Mouse (Mus musculus): ENCODE data around the gene Usp6nl.
A peak's percentile ranks its signal among the peaks of the same experiment; 100 is the strongest.

The Usp6nl gene

DNA sequence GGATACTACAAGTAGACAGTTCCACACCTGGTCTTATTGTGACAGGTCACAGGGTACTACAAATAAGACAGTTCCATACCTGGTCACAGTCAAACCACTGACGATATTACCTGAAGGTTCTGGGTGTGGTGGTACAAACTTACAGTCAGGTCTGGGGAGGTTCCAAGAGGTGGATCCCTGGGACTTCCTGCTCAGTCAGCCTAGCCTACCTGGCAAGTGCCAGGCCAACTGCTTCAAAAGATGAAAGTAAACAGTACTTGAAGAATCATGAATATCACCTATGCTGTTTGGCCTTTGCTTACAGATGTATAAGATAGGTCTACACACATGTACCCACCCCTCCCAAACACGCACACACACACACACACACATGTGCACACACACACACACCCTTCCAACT lies 91.3 kb downstream of the Usp6nl start:
- DNase-seq (ENCODE audit: low spot score in 2 of 2), result no peak

DNA sequence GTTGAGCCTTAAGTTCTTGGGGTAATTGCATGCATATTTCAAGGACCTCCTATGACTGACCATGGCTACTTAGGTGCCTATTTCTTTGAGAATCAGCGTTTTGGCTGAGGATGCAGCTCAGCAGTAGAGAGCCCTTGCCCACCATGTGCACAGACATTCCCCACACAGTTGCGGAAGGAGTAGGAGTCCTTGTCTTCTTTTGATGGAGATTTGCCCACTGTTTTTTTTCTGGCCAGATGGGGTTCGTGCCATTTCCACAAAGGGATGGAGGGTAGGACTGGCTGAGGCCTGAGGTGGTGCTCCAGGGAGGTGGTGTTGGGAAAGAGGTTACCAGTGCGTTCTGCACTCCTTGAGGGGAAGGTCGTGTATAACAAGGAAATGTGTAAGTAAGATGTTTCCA lies 91.9 kb downstream of the Usp6nl start:
- DNase-seq (ENCODE audit: low spot score in 2 of 2), result no peak

DNA sequence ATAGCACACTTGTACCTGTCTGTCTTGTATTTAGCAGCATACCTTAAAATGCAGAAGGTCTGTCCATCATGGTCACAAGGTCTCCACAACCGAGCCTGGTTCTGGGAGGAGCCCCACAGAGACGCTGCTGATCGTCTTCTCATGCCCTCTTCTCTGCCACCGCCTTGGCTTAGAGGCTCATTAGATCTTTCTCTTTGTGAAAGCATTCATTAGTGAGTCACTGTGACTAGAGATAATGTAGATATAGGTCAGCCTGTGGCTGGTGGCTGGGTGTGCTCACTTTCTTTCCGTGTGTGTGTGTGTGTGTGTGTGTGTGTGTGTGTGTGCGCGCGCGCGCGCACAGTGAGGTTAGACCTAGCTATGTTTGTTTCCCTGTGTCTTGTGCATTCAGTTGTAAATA lies 94.7 kb downstream of the Usp6nl start:
- DNase-seq (ENCODE audit: low spot score in 2 of 2), result peak in 1 of 2 experiments; percentile 10

DNA sequence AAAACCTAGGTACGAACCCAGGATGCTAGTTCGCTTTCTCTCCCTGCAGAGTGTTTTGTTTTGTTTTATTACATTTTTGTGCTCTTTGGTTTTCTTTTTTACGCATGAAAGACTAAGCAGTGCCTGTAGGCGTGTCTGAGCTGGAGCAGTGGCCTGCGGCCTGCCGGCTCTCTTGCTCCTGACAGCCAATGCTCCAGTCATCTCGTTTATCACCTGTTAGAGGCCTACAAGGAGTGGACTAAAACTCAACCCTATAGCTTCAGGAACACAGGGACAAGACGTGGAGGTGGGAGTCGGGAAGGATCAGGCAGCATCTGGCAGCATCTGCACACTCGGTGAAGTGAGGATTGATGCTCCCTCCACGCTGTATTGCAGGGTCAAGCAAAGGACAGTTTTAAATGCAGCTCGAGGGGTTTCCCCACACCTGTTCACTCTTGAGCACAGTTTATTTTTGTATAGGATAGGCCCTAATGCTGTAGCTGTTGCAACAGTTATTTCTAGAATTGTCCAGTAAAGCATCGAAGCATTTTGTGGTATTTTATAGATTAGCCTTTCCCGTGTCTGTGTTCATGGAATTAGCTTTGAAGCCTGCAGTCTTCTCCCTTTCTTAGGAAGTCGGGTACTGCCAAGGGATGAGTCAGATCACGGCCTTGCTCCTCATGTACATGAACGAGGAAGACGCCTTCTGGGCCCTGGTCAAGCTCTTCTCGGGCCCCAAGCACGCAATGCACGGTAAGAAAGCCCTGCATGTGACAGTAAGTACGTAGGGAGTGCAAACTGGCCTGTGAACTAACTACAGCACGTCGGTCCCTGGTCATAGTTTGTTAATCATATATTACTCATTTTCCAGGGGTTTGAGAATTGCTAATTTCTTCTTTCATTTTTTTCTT lies 101.4 kb downstream of the Usp6nl start:
- no peak for DNase-seq (ENCODE audit: low spot score in 2 of 2)

DNA sequence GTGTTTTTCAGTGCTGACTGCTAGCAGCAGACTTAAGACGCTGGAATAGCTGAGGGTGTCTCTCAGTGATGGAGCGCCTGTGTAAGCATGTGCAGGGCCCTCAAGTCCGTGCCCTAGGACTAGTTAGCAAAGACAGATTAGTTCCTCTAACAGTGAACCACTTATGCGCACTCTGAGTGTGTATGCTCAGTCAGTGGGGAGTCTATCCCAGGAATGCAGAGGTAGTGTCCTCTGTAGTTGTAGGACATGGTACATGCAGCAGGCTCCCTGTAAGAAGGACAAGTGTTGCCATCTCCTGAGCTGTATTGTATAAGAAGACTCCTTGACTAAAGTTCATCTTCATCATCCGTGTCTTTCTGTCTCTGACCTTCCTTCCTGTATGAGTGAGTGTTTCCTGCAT lies 102.4 kb downstream of the Usp6nl start:
- no peak for DNase-seq (ENCODE audit: low spot score in 2 of 2)

DNA sequence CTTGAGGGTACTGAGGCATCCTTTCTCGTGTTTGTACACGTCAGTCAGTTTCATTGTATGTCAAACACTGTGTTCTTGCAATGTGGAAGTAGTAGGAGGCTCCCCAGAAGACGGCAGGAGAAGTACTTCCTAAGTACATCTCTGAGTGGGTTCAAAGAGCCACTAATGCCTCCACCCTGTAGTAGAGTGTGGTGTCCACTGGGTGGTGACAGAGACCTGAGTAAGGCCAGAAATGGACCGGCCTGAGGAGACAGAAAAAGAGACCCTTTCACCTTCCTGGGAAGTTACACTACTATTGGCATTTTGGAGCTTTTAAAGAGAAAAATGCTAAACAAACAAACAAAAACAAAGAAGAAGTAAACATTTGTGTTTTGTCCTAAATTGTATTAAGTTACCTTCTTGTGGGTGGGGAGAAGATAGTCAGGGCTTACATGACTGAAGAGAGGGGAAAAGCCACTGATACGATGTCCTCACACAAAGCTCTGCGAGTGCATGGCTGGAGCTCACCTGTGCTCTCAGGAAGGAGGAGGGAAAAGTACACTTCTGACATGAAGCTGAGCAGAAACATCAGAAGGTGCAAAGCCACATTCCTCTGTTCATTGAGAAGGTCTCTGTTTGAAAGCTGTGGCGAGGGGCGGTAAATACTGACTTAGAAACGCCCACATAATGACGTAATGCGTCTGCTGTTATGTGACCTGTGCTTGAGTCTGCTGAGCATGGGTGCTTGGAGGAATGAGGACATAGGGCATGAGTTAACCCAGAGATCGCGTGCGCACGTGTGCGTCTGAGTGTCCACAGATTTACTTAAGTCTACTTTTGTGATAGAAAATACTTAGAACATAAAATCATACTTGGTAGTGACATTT lies 113.9 kb downstream of the Usp6nl start:
- DNase-seq (ENCODE audit: low spot score in 2 of 2), result peak in 1 of 2 experiments; percentile 63

DNA sequence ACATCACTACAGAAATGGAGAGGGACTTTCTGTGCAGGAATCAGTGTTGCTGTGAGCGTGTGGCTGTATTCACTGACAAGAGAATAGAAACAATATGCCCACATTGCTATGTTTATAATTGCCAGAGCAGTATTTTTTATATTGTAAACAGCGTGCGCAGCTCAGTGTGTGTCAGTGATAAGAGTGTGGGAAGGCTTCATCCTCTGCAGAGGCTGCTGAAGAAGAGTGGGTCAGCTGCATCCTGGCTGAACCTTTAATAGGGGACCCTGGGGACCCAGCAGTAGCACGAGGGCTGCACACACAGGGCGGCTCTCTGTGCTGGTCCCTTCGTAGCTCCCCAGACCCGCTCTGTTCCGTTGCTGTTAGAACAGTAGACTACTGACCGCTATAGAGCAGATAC lies 119.2 kb downstream of the Usp6nl start:
- no peak for DNase-seq (ENCODE audit: low spot score in 2 of 2)

DNA sequence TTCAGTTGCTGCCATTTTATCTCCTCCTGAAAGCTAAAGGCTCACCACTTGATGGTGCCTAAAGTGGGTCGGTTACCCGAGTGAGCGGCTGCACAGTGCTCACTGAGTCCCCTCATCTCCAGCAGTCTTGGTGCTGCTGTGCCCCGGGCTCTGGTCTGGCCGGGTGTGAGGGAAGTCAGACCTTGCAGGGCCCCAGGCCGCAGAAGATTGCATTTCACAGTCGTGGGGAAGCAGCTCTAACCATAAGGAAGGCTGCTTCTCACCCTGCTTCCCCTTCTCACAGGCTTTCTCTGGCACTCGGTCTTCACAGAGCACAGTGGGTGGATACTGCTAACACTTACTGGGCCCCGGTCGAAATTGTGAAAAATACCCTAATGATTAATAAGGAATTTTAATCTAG lies 119.8 kb downstream of the Usp6nl start:
- no peak for DNase-seq (ENCODE audit: low spot score in 2 of 2)

DNA sequence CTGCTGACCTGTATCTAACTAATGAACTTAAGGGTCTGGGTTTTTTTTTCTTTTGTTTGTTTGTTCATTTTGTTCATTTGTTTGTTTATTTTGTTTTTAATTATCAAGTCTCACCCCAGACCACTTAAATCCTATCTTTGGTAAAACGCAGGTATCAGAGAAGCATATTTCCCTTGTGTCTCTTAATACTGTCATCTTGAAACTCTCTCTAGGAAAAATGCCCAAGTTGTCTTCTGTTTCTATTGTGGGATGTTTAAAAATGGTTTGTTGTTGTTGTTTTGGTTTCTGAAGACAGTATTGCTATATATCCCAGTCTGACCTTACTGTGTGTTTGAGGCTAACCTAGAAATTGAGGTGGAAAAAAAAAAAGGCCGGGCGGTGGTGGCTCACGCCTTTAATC lies 121.5 kb downstream of the Usp6nl start:
- DNase-seq (ENCODE audit: low spot score in 2 of 2), result no peak

DNA sequence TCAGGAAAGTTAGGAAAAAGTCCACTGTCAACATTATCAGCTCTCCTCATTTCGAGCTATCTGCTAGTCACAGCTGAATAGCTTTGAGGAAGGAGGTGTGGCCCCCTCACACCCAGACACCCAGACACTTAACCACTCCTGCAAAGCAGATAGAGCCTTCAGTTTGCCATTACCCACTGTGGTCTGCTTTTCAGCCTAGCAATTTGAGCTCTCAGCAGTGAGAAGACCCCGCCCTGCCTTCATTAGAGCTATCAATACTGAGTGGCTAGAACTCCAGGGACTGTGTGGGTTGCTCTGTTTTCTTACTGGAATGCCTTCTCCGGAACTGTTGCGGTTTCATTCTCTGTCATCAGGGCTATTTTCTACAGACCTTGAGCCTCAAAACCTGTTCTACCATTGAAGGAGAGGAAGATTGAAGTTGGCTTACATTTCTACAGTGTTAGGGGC lies 122.3 kb downstream of the Usp6nl start:
- DNase-seq (ENCODE audit: low spot score in 2 of 2), result no peak

DNA sequence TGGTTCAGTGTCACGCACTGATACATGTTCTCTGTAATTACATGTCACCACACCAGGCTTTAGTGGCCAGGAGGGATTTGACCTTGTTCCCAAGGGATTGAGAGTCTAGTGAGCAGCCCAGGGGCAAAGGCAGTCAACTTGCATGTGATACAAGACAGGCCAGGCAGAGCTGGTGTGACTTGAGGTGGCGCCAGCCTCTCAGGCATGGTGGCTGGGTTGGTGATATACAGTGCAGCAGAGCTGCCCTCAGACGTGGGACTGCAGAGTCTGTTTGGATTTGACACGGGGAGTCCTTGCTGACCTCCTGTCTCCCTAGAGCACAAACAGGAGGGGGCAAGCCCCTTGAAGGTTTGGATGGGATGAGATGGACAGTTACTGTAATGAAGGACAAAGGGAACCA lies 123.4 kb downstream of the Usp6nl start:
- DNase-seq (ENCODE audit: low spot score in 2 of 2), result no peak

DNA sequence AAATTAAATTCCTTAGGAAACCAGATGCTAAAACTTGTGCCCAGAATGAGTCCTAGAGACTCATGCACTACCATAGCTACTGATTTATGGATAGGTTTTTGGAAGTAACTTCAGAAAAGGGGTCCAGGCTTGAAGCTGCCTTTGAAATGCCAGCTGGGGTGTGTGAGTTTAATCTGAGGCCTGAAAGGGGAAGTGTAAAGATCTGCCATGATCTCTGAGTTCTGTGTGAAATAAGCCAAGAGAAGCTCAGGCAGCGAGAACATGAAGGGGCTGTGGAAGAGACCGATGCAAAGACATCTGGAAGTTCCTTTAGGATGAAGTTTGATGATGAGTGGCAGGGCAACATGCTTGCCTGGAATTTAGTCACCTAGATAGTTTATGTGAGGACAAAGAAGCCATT lies 126.4 kb downstream of the Usp6nl start:
- DNase-seq (ENCODE audit: low spot score in 2 of 2), result no peak

DNA sequence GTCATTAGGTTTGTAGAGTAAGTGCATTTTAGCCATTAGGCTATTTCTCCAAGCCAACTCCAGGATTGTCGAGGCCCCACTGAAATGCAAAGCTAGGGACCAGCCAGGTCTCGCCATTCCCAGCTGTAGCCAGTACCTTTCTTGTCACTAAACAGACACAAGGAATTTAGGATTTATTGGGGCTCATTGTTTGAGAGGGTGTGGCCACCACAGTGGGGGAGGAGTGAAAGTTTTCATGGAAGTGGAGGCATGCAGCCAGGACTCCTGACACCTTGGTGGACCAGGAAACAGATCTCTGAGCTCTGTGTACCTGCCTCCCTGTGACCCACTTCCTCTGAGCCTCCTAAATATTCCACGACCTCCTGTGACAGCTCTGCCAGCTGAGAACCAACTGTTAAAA lies 127.2 kb downstream of the Usp6nl start:
- no peak for DNase-seq (ENCODE audit: low spot score in 2 of 2)

DNA sequence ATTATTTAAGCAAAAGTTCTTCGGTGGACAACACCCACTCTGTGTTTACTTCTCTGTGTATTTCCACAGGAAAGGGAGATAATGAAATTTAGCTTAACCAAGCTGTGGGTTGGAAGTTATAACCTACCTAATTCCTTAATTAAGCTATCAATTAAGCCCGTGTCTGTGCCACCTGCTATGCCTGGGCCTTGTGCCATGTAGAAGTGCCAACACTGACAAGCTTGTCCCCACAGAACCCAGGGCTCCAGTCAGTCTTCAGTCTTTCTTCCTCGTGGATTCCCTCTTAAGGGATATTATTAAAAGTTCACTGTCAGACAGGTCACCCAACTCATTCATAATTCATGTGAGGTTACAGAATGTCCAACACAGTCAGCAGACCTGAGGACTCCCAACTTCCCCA lies 128.1 kb downstream of the Usp6nl start:
- DNase-seq (ENCODE audit: low spot score in 2 of 2), result no peak

DNA sequence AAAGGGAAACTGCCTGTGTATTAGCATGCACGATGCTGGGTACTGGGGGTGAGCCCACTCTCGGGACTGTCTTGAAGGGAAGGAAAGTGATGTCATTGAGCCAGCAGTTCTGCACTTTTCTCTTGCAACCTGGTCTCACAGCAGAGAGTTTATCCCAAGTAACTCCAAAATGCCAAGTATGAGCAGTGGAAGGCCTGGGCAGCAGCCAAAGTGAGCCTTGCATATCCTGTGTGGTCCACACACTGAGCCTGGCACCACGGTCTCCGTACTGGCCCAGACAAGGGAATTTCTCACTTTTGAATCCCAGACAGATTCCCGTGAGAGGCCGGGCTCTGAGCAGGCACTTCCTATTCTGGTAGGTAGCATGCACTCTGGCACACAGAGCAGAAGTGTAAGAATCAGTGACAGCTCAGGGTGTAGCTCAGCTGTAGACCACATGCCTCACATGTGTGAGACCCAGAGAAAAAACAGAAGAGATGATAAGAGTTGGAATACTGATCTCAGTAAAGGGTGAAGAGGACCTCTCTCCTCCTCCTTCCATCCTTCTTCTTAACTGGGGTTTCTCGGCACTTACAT lies 132.6 kb downstream of the Usp6nl start:
- DNase-seq (ENCODE audit: low spot score in 2 of 2), result no peak

DNA sequence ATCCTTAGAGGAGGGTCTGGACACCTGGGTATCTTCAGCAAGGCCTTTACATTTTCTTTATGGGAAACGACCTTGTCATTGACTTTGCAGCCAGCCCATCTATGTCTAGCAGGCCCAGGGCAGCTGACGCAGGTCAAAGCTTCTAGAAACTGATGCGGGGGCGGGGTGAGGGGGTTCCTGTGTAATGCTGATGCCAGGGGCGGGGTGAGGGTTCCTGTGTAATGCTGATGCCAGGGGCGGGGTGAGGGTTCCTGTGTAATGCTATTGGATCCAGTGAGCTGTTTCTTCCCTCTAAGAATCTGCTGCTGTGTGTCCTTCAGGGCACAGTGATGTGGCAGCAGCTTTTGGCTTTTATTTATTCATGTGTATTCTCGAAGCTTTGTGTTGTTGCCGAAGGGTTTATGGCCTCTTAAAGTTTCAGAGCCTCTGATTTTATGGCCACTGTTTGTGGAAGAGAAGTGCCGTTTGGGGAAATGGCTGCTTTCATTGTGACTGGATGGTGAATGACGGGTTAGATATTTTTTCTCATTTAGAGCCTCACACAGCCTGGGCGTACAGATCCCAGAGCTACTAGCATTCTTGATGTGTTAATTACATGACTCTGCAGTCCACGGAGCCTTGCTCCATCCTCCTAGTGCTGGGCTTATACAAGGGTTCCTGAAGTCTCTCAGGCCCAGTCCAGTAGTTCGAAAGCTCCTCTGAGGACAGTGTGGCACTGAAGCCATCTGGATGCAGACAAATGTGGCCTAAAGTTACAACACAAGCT lies 137.0 kb downstream of the Usp6nl start:
- peak in 1 of 2 experiments; percentile 70 for DNase-seq (ENCODE audit: low spot score in 2 of 2)

DNA sequence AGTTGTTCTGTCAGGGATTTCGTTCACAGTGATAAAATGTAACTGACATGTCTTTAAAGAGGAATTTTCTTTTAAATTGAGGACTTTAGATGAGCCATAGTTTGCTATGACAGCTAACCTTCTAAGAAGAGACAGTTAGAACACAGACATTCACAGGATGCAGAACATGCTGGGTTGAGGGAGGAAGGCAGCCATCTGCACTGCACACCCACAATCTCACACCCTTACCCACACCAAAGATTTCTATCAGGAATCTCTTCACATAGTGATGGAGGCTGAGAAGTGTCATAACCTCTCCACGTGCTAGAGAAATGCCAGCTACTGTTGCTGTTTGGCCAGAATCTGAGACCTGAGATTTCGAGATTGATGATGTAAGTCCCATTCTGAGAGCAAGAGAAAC lies 139.8 kb downstream of the Usp6nl start:
- DNase-seq (ENCODE audit: low spot score in 2 of 2), result no peak

DNA sequence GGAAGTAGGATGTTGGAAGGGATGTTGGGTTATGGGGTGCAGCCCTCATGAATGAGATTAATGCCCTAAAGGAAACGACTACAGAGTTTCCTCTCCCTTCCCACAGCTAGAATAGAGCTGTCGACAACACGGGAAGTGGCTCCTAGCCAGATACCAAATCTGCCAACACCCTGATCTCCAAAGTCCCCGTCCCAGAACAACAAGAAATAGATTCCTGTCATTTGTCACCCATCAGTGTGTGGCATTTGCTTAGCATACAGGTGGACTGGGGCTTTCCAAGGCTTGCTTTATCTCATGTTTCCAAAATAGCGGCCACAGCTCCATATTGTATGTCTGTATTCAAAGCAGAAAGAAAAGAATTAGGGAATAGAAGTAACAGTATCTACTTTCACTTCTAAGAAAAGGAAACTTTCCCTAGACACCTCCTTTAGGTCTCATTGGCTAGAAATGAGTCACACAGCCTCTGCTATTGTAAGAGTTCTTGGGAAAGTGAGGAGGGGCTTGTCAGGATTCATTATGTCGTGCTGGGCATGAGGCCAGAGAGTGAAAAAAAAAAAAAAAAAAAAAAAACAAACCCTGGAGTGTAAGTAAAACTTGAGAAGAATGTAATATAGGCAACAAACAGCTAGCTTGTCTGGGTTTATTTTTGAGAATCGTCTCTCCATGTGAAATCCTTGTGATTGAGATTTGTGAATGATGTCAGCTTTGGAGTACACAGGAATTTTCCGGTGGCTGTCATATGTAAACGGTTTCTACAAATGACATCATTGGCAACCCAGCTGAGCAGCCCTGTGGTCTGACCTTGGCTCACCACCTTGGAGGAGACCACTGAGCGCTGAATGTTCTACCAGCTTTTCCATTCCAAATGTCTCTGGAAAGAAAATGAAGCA lies 141.6 kb downstream of the Usp6nl start:
- DNase-seq (ENCODE audit: low spot score in 2 of 2), result no peak

DNA sequence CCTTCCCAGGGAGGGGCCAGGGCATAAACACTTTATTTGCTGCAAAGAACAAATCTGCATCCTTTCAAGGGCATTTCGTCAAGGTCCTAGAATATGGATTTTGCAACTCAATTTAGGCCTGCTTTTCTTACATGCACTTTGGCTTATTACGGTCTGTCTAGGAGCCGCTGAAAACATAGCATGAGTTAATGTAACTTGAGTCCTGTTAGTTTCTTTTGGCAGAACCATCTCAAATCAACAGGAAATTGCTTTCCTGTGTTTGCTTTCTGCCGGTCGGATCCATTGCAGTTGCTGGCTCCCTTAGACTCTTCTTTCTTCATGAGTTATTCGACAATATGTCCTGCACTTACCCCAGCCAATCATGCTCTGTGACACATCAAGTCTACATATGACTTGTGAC lies 143.9 kb downstream of the Usp6nl start:
- no peak for DNase-seq (ENCODE audit: low spot score in 2 of 2)

DNA sequence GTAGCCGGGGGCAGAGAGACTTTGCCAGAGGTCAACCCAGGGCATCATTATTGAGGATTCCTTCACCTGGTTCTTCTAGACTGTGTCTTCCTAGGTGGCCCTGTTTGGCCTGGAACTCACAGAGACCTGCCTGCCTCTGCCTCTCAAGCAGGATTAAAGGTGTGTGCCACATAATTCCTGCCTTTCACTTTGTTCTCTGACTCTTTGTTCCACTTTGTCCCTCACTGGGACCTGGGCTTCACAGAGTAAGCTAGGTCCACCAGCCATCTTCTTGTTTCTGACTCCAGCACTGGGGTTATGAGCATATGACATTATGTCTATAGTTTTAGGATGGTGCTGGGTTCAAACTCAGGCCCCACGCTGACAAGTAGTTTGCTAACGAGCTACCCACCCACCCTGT lies 144.9 kb downstream of the Usp6nl start:
- DNase-seq (ENCODE audit: low spot score in 2 of 2), result no peak

DNA sequence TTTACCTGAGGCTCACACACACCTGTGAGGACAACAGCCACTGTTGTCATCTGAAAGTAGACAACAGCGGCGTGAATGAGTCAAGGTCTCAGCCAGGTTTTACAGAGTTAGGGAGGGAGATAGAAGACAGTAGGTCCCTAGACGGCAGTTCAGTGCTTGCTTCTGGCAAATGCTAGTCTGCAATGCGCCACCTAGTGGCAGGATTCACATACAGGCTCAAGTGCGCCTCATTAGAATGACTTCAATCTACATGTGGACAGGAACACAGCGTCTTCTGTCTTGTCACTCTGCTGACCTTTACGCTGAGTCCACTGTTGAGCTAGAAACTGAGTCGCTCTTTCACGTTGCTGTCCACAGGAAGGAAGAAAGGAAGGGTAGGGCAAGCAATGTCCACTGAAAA lies 146.7 kb downstream of the Usp6nl start:
- peak; percentile 44 to 73 for DNase-seq (ENCODE audit: low spot score in 2 of 2)
